Mouse (Mus musculus): Measurements from ENCODE around the gene Ythdf2. TPM values are rescaled to one million over a fixed set of nuclear protein-coding genes. Genes with fewer than 3 reads are reported as not detected.

The Ythdf2 gene
- polyA plus RNA-seq, 1 experiment from 2014 or later: 26.9 TPM

DNA sequence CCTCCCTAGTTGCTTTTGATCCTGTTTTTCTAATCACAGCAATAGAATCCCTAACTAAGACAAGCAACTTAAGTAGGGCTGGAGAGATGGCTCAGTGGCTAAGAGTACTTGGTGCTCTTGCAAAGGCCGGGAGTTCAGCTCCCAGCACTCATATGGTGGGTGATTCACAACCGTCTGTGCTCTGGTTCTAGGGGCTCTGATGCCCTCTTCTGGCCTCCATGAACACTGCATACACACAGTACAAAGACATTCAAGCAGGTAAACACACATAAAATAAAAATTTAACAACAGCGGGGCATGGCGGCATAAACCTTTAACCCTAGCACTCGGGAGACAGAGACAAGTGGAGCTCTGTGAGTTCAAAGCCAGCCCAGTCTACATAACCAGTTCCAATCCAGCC is 65.9 kb downstream of the Ythdf2 start:
- Histone ChIP-seq H3K9me3 (ENCODE audit: low read length) (no peaks in the 10 kb centered on the region), H3K4me2 (ENCODE audit: low read depth, low read length) (no peak overlapping the region), H3K36me3 (replicated peaks; ENCODE audit: insufficient read depth, low read length) (no peaks in the 10 kb centered on the region), H3K4me1 (ENCODE audit: insufficient read depth) (no peaks in the 10 kb centered on the region), H3K27ac (ENCODE audit: low read depth) (no peak overlapping the region), H3K9ac (replicated peaks) (no peak overlapping the region), H3K27me3 (ENCODE audit: insufficient read depth, low read length) (peaks cover 34% of the 10 kb centered on the region), H3K4me3 (ENCODE audit: low read depth, low read length) (no peak overlapping the region)
- DNase-seq (no peak), ATAC-seq (no peak)
- 59% methylated on average over 5 of the region's 5 CpGs for WGBS (ENCODE audit: insufficient replicate concordance)
- peak; percentile 46 for TF ChIP-seq CTCF (IDR thresholded peaks at IDR 0.05; ENCODE audit: low read depth)
- TF ChIP-seq EP300 (IDR thresholded peaks at IDR 0.05; ENCODE audit: low read depth): no peak

DNA sequence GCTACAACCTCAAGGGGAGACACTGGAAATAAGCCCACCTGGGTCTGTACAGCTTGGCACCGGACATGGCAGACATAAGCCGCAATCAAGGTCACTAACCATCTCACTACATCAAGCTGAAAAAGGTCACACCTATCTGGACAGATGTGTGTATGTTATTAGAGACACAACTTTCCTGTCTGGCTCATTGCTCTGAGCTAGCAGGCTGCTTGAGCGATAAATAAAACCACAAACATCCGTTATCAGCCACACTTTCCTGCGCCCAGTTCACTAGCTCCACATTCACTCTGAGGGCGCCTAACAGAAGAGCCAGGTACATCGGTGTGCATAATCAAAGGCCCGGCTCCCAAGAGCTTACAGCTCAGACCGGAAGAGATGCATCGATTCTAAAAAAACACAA is 67.0 kb downstream of the Ythdf2 start:
- Histone ChIP-seq H3K9ac (replicated peaks) (no peak overlapping the region), H3K36me3 (replicated peaks; ENCODE audit: insufficient read depth, low read length) (no peaks in the 10 kb centered on the region), H3K27ac (ENCODE audit: low read depth) (no peak overlapping the region), H3K4me1 (ENCODE audit: insufficient read depth) (no peaks in the 10 kb centered on the region), H3K9me3 (ENCODE audit: low read length) (no peaks in the 10 kb centered on the region), H3K27me3 (ENCODE audit: insufficient read depth, low read length) (peaks cover 34% of the 10 kb centered on the region), H3K4me3 (ENCODE audit: low read depth, low read length) (no peak overlapping the region), H3K4me2 (ENCODE audit: low read depth, low read length) (no peak overlapping the region)
- no peak for TF ChIP-seq EP300 (IDR thresholded peaks at IDR 0.05; ENCODE audit: low read depth)
- TF ChIP-seq CTCF (IDR thresholded peaks at IDR 0.05; ENCODE audit: low read depth): no peak
- WGBS (ENCODE audit: insufficient replicate concordance): 21% methylated on average over 10 of the region's 10 CpGs
- ATAC-seq (no peak), DNase-seq (no peak)

DNA sequence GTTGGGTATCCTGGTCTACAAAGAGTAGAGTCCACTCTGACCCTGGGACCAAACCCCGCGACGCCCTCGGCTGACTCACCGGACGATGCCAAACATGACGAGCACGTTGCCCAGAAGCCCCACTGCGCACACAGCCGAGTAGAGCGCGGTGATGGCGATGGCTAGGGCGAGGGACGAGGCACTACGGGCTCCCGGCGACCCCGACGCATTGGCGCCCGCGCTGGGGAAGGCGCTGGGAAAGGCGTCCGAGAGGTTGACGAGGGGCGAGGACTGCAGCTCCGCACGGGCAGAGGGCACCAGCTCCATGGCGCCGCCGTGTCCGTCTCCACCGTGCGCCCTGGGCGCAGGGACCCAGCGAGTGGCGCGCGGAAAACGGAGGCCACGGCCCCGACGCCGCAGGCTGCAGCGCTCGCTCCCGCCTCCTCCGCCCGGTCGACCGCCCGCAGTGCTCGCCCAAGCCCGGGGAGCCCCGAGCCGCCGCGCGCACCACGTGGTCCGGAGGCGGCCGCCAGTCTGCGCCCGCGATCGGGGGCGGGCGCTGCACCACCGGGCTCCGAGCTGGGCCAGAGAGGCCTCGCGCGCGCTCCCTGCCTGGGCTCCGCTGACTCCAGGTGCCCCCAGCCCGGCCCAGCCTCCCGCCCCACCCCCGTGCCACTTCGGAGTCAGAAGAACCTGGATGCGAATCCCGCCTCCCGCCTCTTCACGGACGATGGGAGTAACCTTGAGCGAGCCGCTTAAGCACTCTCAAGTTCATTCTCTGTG is 67.8 kb downstream of the Ythdf2 start, which contains the start of gene Oprd1:
Oprd1 (minus strand) TSS at position 407 of the 762 bp plus-strand sequence.
- H3K4me1 ChIP-seq (ENCODE audit: insufficient read depth): no peaks in the 10 kb centered on the region
- DNase-seq (no peak), ATAC-seq (no peak)
- H3K36me3 ChIP-seq (replicated peaks; ENCODE audit: insufficient read depth, low read length): no peaks in the 10 kb centered on the region
- peak within 1 kb of the TSS; percentile 58 for H3K4me2 ChIP-seq (ENCODE audit: low read depth, low read length)
- no peak within 1 kb of the TSS for H3K27ac ChIP-seq (ENCODE audit: low read depth)
- WGBS (ENCODE audit: insufficient replicate concordance): 2% methylated on average over 40 of the region's 89 CpGs
- H3K9me3 ChIP-seq (ENCODE audit: low read length): no peaks in the 10 kb centered on the region
- H3K27me3 ChIP-seq (ENCODE audit: insufficient read depth, low read length): peaks cover 34% of the 10 kb centered on the region
- no peak within 1 kb of the TSS for H3K9ac ChIP-seq (replicated peaks)
- peak within 1 kb of the TSS; percentile 30 for H3K4me3 ChIP-seq (ENCODE audit: low read depth, low read length)
- TF ChIP-seq EP300 (IDR thresholded peaks at IDR 0.05; ENCODE audit: low read depth) (no peak), CTCF (IDR thresholded peaks at IDR 0.05; ENCODE audit: low read depth) (no peak)

DNA sequence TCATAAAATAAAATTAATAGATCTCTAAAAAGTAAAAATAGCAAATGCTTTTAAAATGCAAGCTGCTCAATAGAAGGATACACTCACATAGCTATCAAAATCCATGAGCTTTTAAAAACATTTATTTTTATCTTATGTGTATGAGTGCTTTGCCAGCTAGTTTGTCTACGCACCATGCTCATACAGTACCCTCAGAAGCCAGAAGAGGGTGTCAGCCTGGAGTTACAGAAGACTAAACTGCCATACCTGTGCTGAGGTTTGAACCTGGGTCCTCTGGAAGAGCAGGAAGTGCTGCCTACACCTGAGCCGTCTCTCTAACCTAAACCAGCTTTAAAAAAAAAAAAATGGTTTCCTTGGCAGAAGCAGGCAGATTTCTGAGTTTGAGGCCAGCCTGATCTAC is 73.5 kb downstream of the Ythdf2 start:
- TF ChIP-seq CTCF (IDR thresholded peaks at IDR 0.05; ENCODE audit: low read depth) (no peak), EP300 (IDR thresholded peaks at IDR 0.05; ENCODE audit: low read depth) (no peak)
- WGBS (ENCODE audit: insufficient replicate concordance): 72% methylated on average over 2 of the region's 2 CpGs
- Histone ChIP-seq H3K36me3 (replicated peaks; ENCODE audit: insufficient read depth, low read length) (no peaks in the 10 kb centered on the region), H3K9ac (replicated peaks) (no peak overlapping the region), H3K4me1 (ENCODE audit: insufficient read depth) (no peaks in the 10 kb centered on the region), H3K4me3 (ENCODE audit: low read depth, low read length) (no peak overlapping the region), H3K4me2 (ENCODE audit: low read depth, low read length) (no peak overlapping the region), H3K9me3 (ENCODE audit: low read length) (no peaks in the 10 kb centered on the region), H3K27ac (ENCODE audit: low read depth) (no peak overlapping the region), H3K27me3 (ENCODE audit: insufficient read depth, low read length) (peaks cover 9% of the 10 kb centered on the region)
- ATAC-seq (no peak), DNase-seq (no peak)

DNA sequence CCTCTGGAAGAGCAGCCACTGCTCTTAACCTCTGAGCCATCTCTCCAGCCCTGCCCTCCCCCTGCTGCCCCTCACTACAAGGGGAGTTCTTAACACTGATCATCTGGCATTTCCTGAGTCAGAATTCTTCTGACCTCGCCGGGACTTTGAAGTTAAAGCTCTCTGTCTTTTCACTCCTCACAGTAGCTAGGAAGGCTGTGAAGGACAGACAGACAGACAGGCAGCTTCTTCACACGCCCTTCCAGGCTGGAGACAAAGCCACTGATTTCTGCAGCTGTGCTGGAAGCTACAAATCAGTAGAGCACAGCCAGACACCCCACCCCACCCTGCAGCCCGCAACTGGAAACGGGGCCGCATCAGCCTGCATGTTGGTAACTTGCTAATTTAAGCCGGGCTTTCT is 75.1 kb downstream of the Ythdf2 start:
- TF ChIP-seq EP300 (IDR thresholded peaks at IDR 0.05; ENCODE audit: low read depth) (no peak), CTCF (IDR thresholded peaks at IDR 0.05; ENCODE audit: low read depth) (no peak)
- no peak for DNase-seq
- Histone ChIP-seq H3K27ac (ENCODE audit: low read depth) (no peak overlapping the region), H3K4me2 (ENCODE audit: low read depth, low read length) (no peak overlapping the region), H3K9me3 (ENCODE audit: low read length) (no peaks in the 10 kb centered on the region), H3K9ac (replicated peaks) (no peak overlapping the region), H3K4me1 (ENCODE audit: insufficient read depth) (no peaks in the 10 kb centered on the region), H3K27me3 (ENCODE audit: insufficient read depth, low read length) (no peaks in the 10 kb centered on the region), H3K36me3 (replicated peaks; ENCODE audit: insufficient read depth, low read length) (no peaks in the 10 kb centered on the region), H3K4me3 (ENCODE audit: low read depth, low read length) (no peak overlapping the region)
- no peak for ATAC-seq
- WGBS (ENCODE audit: insufficient replicate concordance): 72% methylated on average over 7 of the region's 7 CpGs

Small RNA genes lying within 50 kb of the gene (microRNA-seq; reads per million reads assigned to microRNA genes)
- gene Gm22033: not detected

Other genes starting within 250 kb of the Ythdf2 start
- 0.18 and 0.28 TPM in 2 replicates for gene Gm10300, start 137.6 kb downstream of the Ythdf2 start, polyA plus RNA-seq (2015; fragmentation: Nextera tagmentation; extraction: Ambion mirVana)
- 65.7 and 75.1 TPM in 2 replicates for gene Epb41, start 137.0 kb downstream of the Ythdf2 start, polyA plus RNA-seq (2015; fragmentation: Nextera tagmentation; extraction: Ambion mirVana)
- gene Oprd1, start 67.8 kb downstream of the Ythdf2 start, polyA plus RNA-seq (2015; fragmentation: Nextera tagmentation; extraction: Ambion mirVana): not detected in 2 replicates
- gene Gmeb1, start 49.3 kb upstream of the Ythdf2 start, polyA plus RNA-seq (2015; fragmentation: Nextera tagmentation; extraction: Ambion mirVana): 6.9 and 8.9 TPM in 2 replicates
- 27.8 and 28.2 TPM in 2 replicates for gene Taf12, start 62.1 kb upstream of the Ythdf2 start, polyA plus RNA-seq (2015; fragmentation: Nextera tagmentation; extraction: Ambion mirVana)
- 0.30 and 0.73 TPM in 2 replicates for gene Rab42, start 91.1 kb upstream of the Ythdf2 start, polyA plus RNA-seq (2015; fragmentation: Nextera tagmentation; extraction: Ambion mirVana)
- gene Trnau1ap, start 117.2 kb upstream of the Ythdf2 start, polyA plus RNA-seq (2015; fragmentation: Nextera tagmentation; extraction: Ambion mirVana): 30.4 and 33.8 TPM in 2 replicates
- gene Rcc1, start 141.3 kb upstream of the Ythdf2 start, polyA plus RNA-seq (2015; fragmentation: Nextera tagmentation; extraction: Ambion mirVana): 21.3 and 25.6 TPM in 2 replicates
- gene Phactr4, start 210.2 kb upstream of the Ythdf2 start, polyA plus RNA-seq (2015; fragmentation: Nextera tagmentation; extraction: Ambion mirVana): 6.2 and 7.7 TPM in 2 replicates

Data from liver, postnatal 0 days (tissue).